Mouse (Mus musculus): ENCODE measurements at regions not wholly inside any gene's neighbourhood (a gene's known extent, or its start where the extent isn't known, plus 50 kb on each side); places are given as distances from the start of the nearest gene placed in this dataset.

GRCm38 (mm10) chr14:15672292-15672691, 233.5 kb upstream of the Lrrc3b start:
- no peak for TF ChIP-seq CTCF (IDR thresholded peaks at IDR 0.05; ENCODE audit: low read depth, low read length)
- no peak for TF ChIP-seq POLR2A (IDR thresholded peaks at IDR 0.05; ENCODE audit: insufficient read depth, low read length)
- no peak for TF ChIP-seq EP300 (IDR thresholded peaks at IDR 0.05; ENCODE audit: insufficient read depth, low read depth, low read length)
